Mouse (Mus musculus) brown adipose tissue, adult 24 weeks (tissue): ENCODE measurements around the gene Igfbp6. TPM values are rescaled to one million over a fixed set of nuclear protein-coding genes. Genes with fewer than 3 reads are reported as not detected.

Source experiments
- H3K27ac ChIP-seq: fragments of 200-500 bp; replicated peaks from 2 replicates; pipeline ENCODE4 v1.5.1; 2012; ENCODE audit warnings: low read depth, mild to moderate bottlenecking, low read length
- H3K4me1 ChIP-seq: fragments of 200-500 bp; 2 replicates; pipeline ENCODE4 v1.6.1; 2012; ENCODE audit warnings: low read length, mixed read lengths; ENCODE audit not compliant: control insufficient read depth, insufficient read depth, insufficient read length
- H3K4me3 ChIP-seq: fragments of 200-500 bp; 2 replicates; pipeline ENCODE4 v1.5.1; 2012; ENCODE audit warnings: low read depth, mild to moderate bottlenecking, low read length, moderate library complexity; ENCODE audit not compliant: insufficient read depth
- polyA plus RNA-seq: library from polyadenylated mRNA; stranded (reverse); fragments of >200 nt; gene quantifications from 2 replicates; pipeline ENCODE4 v1.2.4, GENCODE M21; 2012; ENCODE audit not compliant: missing spikeins, insufficient read depth, insufficient read length

The Igfbp6 gene
- polyA plus RNA-seq, 1 experiment, result 52.1 TPM

DNA sequence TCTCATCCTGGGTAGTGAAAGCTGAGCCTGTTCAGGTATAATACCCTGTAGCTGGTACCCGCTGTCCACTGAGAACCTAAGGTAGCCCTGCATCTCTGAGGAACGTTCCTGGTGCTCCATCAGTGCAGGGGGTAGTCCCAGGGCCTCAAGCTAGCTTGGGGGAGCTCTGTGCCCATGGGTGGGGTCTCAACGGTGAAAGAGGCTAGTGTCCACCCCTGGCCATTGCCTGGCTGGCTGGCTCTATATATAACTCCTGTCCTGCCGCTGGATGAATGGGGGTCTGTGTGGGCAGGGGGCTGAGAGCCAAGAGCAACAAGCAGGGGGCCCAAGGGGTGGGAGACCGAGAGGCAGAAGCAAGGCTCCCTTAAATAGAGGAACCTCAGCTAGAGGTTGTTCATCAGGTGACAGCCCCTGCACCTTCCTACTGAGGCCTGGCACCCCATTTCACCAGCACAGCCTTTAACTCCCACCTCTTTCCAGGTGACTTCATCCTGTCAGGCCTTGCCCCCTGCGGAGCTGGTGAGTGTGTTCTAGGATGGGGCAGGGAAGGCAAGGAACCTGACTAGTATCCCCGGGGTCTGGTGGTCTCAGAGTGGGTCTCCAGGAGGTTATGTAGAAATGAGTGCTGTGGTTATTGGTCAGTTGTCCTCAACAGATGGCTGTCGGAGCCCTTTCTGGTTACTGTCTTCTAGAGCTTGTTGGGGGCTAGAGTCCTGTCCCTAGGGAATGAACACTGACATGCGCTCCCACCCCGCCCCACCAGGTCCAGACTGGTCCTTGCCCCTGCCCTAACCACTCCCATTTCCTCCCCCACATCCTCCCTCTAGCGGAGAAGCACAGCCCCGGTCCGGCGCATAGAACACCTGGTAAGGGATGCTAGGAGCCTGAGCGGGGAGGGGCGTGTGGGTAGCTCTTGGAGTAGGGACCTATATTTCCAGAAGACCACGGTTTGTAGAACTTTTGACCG, 38.1 kb upstream of the Igfbp6 start:
- Histone ChIP-seq H3K27ac (peak overlapping the region; percentile 70), H3K4me1 (peaks cover 12% of the 10 kb centered on the region; the same call in 1 of the 2 replicates), H3K4me3 (peak overlapping the region; percentile 53)

DNA sequence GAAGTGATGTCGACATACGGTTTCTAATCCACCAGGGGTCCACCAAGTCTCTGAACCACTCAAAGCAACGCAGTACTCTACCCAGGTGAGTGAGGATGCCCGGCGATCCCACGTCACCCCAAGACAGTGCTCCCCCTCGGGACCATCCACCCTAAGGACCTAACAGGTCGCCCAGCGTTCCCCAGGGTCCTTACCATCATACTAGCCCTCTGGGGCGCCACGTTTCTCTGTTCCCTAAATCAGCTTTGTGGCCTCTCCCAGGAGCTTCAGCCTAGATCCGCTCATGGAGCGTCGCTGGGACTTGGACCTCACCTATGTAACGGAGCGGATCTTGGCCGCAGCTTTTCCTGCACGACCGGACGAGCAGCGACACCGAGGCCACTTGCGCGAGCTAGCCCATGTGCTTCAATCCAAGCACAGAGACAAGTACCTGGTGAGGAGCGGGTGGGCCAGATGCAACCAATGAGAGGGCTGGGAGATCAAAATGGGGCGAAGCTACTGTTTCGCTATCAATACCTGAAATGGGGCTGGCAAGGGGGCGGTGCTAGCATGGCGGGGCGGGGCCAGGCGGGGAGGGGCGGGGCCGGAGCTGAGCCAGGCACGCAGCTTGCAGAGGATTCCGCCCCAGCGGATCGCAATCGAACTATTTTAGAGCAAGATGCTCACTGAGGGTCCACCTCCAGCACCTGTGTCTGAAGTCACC, 37.3 kb upstream of the Igfbp6 start:
- Histone ChIP-seq H3K4me1 (peaks cover 8% of the 10 kb centered on the region; the same call in 1 of the 2 replicates), H3K27ac (no peak overlapping the region), H3K4me3 (no peak overlapping the region; the same call in 1 of the 2 replicates)

DNA sequence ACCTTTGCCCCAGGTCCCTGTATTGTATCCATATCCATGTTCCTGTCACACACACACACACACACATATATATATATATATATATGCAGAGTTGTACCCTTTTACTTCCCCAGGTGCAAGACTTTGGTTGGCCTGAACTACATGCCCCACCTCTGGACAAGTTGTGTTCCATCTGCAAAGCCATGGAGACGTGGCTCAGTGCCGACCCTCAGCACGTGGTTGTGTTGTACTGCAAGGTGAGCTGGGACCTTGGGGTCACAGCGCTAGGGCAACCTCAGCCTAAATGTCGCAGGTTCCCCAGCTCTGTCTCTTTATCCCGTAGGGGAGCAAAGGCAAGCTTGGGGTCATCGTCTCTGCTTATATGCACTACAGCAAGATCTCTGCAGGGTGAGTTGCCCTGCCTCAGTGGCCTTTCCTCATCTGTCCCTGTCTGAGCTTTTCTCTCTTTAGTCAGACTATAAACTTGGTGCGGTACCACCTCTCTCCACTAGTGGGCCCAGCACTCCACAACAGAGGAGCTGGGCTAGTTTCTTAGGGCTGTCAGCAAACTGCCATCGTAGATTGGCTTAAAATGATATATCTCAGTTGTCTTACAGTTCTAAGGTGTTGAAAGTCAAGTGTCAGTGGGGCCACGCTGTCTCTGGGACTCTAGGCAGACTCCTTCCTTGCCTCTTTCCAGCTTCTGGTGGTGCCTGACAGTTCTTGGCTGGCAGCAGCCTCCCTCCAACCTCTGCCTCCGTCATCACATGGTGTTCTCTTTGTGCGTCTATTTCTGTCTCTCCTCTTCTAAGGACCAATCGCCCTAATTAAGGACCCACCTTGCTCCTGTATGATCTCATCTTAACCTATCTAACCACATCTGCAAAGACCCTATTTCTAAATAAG, 36.2 kb upstream of the Igfbp6 start:
- 0 out of 2 replicates have a peak overlapping the region, but pooled peaks have one; percentile 1 for H3K27ac ChIP-seq
- no peak overlapping the region for H3K4me3 ChIP-seq
- H3K4me1 ChIP-seq, result peaks cover 8% of the 10 kb centered on the region; the same call in 1 of the 2 replicates

DNA sequence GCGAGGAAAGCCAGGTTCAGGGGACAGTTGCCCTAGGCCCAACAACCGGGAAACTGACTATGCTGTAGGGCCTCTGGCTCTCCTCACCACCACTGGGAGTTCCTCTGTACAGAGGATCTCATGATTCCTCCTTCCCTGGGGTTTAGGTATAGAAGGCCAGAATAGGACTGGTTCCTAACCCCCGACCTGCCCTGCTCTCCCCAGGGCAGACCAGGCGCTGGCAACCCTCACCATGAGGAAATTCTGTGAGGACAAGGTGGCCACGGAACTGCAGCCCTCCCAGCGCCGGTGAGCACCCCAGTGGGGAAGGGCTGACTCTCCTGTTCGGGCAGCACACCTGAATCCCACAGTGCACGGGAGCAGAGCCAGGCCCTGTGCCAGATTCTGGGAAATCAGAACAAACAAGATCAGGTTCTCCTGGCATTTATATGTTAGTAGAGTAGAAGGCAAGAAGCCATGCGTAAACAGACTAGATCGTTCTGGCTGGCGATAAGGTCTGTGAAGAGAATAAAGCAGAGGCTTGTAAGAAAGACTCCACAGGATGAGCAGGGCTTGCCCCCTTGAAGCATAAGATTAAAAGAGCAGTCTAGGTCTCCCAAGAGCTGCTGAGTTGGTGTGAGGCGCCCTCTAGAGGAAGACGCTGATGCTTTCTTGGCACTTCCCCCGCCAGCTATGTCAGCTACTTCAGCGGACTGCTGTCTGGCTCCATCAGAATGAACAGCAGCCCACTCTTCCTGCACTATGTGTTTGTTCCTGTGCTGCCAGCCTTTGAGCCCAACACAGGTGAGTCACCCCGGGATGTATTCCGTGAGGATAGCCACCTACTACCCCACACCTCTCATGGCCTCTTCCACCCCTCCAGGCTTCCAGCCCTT, 35.3 kb upstream of the Igfbp6 start:
- H3K4me1 ChIP-seq, result peaks cover 8% of the 10 kb centered on the region; the same call in 1 of the 2 replicates
- no peak overlapping the region for H3K4me3 ChIP-seq
- 0 out of 2 replicates have a peak overlapping the region, but pooled peaks have one; percentile 1 for H3K27ac ChIP-seq

DNA sequence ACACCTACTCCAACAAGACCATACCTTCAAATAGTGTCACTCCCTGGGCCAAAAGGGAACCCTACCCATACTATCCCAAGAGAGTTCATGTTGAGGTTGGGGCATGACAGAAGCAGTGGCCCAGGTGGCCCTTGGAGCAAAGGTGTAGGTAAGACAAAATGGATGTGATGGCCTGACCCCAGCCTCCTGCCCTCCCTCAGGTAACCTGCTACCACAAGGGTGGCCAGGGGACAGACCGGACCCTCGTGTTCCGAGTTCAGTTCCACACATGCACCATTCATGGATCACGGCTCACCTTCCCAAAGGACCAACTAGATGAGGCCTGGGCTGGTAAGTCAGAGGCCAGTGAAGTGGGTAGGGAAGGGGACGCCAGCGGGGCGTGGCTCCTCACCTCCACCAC, 33.9 kb upstream of the Igfbp6 start:
- H3K4me3 ChIP-seq, result no peak overlapping the region
- peaks cover 8% of the 10 kb centered on the region; the same call in 1 of the 2 replicates for H3K4me1 ChIP-seq
- no peak overlapping the region for H3K27ac ChIP-seq

DNA sequence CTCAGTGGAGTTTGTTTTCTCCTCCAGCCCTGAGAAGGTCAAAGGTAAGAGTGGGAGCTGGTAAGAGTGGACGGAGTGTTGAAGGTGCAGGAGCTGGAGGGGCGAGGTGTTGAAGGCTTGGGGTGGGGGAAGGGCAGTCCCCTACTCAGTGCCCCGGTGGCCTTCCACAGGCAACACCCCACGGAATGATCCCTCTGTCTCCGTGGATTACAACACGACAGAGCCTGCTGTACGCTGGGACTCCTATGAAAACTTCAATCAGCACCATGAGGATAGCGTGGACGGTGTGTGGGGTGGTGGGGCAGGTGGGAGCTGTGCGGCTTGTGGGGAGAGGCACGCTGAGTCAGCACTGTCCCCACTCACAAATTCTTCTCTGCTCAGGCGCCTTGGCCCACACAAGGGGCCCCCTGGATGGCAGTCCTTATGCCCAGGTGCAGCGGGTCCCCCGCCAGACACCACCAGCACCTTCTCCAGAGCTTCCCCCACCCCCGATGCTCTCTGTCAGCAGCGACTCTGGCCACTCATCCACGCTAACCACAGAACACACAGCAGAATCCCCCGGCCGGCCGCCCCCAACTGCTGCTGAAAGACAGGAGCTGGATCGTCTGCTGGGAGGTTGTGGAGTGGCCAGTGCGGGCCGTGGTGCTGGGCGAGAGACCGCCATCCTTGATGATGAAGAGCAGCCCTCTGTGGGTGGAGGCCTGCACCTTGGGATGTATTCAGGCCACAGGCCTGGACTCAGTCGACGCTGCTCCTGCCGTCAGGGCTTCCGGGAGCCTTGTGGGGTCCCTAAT, 33.3 kb upstream of the Igfbp6 start:
- peaks cover 5% of the 10 kb centered on the region; the same call in 1 of the 2 replicates for H3K4me1 ChIP-seq
- no peak overlapping the region for H3K27ac ChIP-seq
- no peak overlapping the region for H3K4me3 ChIP-seq

DNA sequence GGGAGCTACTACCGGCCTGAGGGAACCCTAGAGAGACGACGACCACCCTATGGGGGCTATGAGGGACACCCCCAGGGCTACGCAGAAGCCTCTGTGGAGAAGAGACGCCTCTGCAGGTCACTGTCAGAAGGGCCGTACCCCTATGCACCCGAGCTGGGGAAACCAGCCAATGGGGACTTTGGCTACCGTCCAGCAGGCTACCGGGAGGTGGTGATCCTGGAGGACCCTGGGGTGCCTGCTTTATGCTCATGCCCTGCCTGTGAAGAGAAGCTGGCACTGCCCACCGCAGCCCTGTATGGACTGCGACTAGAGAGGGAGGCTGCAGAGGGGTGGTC, 32.7 kb upstream of the Igfbp6 start:
- H3K4me1 ChIP-seq, result peaks cover 2% of the 10 kb centered on the region; the same call in 1 of the 2 replicates
- no peak overlapping the region for H3K4me3 ChIP-seq
- no peak overlapping the region for H3K27ac ChIP-seq

DNA sequence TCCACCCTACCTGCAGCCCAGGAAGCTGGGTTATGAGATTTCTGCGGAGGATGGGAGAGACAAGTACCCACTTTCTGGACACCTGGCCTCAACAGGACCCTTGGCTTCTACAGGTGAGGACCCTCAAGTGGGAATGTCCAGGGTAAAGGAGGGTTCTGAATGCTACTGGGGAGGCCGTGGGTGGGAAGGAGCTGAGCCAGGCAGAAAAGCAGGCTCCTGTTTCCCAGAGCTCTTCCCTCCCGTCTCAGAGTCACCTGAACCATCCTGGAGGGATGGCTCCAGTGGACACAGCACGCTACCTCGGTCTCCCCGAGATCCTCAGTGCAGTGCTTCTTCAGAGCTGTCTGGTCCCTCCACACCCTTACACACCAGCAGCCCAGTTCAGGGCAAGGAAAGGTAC, 32.0 kb upstream of the Igfbp6 start:
- Histone ChIP-seq H3K4me1 (peaks cover 2% of the 10 kb centered on the region; the same call in 1 of the 2 replicates), H3K4me3 (no peak overlapping the region), H3K27ac (no peak overlapping the region)

DNA sequence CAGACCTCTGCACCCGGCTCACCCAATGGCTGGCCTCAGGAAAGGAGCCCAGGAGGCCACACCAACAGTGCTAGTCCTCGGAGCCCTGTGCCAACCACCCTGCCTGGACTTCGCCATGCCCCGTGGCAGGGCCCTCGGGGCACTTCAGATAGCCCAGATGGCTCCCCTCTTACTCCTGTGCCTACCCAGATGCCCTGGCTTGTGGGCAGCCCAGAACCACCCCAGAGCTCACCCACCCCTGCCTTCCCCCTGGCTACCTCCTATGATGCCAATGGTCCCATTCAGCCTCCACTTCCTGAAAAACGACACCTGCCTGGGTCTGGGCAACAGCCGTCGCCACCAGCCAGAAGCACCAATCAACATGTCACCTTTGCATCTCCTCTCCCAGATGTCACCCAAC, 31.3 kb upstream of the Igfbp6 start:
- Histone ChIP-seq H3K4me1 (peaks cover under 1% of the 10 kb centered on the region; the same call in 1 of the 2 replicates), H3K4me3 (no peak overlapping the region), H3K27ac (no peak overlapping the region)

DNA sequence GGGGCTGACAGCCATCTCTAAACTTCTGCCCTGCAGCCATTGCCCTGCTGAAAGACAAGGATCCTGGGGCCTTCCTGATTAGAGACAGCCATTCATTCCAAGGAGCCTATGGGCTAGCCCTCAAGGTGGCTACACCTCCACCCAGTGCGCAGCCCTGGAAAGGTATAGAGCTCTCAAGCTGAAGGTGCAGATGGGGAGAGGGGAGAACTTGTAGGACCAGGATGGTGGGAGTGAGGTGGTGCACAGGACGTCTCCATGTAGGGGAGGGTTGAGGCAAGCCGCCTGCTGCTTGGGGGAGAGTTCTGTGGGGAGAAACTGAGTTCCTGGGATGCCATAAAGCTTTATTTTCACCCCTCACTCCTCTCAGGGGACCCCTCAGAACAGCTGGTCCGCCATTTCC, 30.5 kb upstream of the Igfbp6 start:
- Histone ChIP-seq H3K4me3 (no peak overlapping the region), H3K4me1 (no peaks in the 10 kb centered on the region; the same call in 1 of the 2 replicates), H3K27ac (no peak overlapping the region)

DNA sequence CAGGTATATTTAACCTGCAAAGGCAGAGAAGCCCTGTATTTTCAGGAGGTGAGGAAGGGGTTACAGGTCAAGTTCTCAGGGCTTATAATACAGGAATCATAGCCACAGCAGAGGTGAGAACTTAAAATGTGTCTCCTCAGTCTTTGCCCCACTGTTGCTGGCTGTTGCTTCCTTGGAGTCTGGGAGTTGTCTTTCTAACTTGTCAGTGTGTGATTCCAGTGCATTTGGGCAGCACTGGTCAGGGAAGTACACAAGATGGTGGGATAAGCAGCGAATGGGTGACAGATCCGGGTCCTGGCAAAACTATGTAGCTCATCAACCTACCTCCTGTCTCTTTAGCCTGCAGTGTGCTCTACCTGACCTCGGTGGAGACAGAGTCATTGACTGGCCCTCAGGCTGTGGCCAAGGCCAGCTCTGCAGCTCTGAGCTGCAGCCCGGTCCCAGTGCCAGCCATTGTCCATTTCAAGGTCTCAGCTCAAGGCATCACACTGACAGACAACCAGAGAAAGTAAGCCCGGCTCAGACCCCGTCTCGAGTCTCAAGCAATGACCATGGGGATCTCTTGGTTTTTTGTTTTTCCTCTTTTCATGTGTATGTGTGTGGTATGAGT, 29.4 kb upstream of the Igfbp6 start:
- Histone ChIP-seq H3K27ac (no peak overlapping the region), H3K4me3 (no peak overlapping the region), H3K4me1 (no peaks in the 10 kb centered on the region; the same call in 1 of the 2 replicates)

DNA sequence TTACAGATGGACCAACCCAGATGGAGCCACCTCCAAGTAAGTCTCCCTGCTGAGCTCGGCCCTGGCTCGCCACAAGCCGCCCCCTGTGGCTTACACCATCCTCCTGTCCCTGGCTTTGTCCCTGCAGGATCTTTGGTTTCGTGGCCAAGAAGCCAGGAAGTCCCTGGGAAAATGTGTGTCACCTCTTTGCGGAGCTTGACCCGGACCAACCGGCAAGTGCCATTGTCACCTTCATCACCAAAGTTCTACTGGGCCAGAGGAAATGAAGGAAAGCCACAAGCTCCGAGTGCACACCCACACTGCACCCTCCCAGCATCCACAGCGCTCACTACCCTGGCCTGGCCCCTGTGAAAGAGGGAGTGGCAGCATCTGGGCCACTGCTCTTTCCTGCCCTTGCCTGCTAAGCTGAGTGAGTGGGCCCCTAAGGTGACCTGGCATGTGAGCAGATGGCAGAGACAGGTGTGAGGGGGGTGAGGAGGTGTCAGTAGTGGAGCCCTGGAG, 28.4 kb upstream of the Igfbp6 start:
- Histone ChIP-seq H3K27ac (no peak overlapping the region), H3K4me3 (no peak overlapping the region), H3K4me1 (no peaks in the 10 kb centered on the region; the same call in 1 of the 2 replicates)
